Mouse (Mus musculus): ENCODE data around the gene Spata20. TPM values are rescaled to one million over a fixed set of nuclear protein-coding genes. Genes with fewer than 3 reads are reported as not detected.

The Spata20 gene
- total RNA-seq (2017) = 0.67 TPM in 1 of 3 replicates, not detected in the others

- no peak for ATAC-seq (replicated peaks; ENCODE audit: insufficient number of reproducible peaks, low FRiP score, low TSS enrichment, poor library complexity, severe bottlenecking)
Measured at GRCm38 (mm10) chr11:94486001-94486400, at the start of gene Spata20. Spata20 (minus strand) TSS chr11:94486179.

- no peak for ATAC-seq (replicated peaks; ENCODE audit: insufficient number of reproducible peaks, low FRiP score, low TSS enrichment, poor library complexity, severe bottlenecking)
Measured at GRCm38 (mm10) chr11:94533171-94533570, 47.2 kb upstream of the Spata20 start.

GRCm38 (mm10) chr11:94528879-94529278 lies 42.9 kb upstream of the Spata20 start:
- no peak for ATAC-seq (replicated peaks; ENCODE audit: insufficient number of reproducible peaks, low FRiP score, low TSS enrichment, poor library complexity, severe bottlenecking)

- ATAC-seq (replicated peaks; ENCODE audit: insufficient number of reproducible peaks, low FRiP score, low TSS enrichment, poor library complexity, severe bottlenecking) = no peak
Measured at GRCm38 (mm10) chr11:94526171-94526879, 40.3 kb upstream of the Spata20 start.

GRCm38 (mm10) chr11:94521219-94521843 lies 35.4 kb upstream of the Spata20 start, which contains the start of gene Mycbpap:
Mycbpap (minus strand) TSS chr11:94521742.
- ATAC-seq (replicated peaks; ENCODE audit: insufficient number of reproducible peaks, low FRiP score, low TSS enrichment, poor library complexity, severe bottlenecking) = peak; percentile 74

GRCm38 (mm10) chr11:94513452-94513851 lies 27.5 kb upstream of the Spata20 start:
- ATAC-seq (replicated peaks; ENCODE audit: insufficient number of reproducible peaks, low FRiP score, low TSS enrichment, poor library complexity, severe bottlenecking) = no peak

GRCm38 (mm10) chr11:94508976-94509375 lies 23.0 kb upstream of the Spata20 start:
- ATAC-seq (replicated peaks; ENCODE audit: insufficient number of reproducible peaks, low FRiP score, low TSS enrichment, poor library complexity, severe bottlenecking) = no peak

GRCm38 (mm10) chr11:94501482-94501881 lies 15.5 kb upstream of the Spata20 start:
- ATAC-seq (replicated peaks; ENCODE audit: insufficient number of reproducible peaks, low FRiP score, low TSS enrichment, poor library complexity, severe bottlenecking) = no peak

GRCm38 (mm10) chr11:94500362-94500761 lies 14.4 kb upstream of the Spata20 start:
- no peak for ATAC-seq (replicated peaks; ENCODE audit: insufficient number of reproducible peaks, low FRiP score, low TSS enrichment, poor library complexity, severe bottlenecking)

- ATAC-seq (replicated peaks; ENCODE audit: insufficient number of reproducible peaks, low FRiP score, low TSS enrichment, poor library complexity, severe bottlenecking) = no peak
Measured at GRCm38 (mm10) chr11:94499661-94500152, 13.7 kb upstream of the Spata20 start, which contains the start of gene Epn3. Epn3 (minus strand) TSS chr11:94499974.

GRCm38 (mm10) chr11:94499035-94499434 lies 13.1 kb upstream of the Spata20 start:
- no peak for ATAC-seq (replicated peaks; ENCODE audit: insufficient number of reproducible peaks, low FRiP score, low TSS enrichment, poor library complexity, severe bottlenecking)

- ATAC-seq (replicated peaks; ENCODE audit: insufficient number of reproducible peaks, low FRiP score, low TSS enrichment, poor library complexity, severe bottlenecking) = no peak
Measured at GRCm38 (mm10) chr11:94498093-94498996, 12.4 kb upstream of the Spata20 start.

- no peak for ATAC-seq (replicated peaks; ENCODE audit: insufficient number of reproducible peaks, low FRiP score, low TSS enrichment, poor library complexity, severe bottlenecking)
Measured at GRCm38 (mm10) chr11:94495415-94495814, 9.4 kb upstream of the Spata20 start.

- ATAC-seq (replicated peaks; ENCODE audit: insufficient number of reproducible peaks, low FRiP score, low TSS enrichment, poor library complexity, severe bottlenecking) = no peak
Measured at GRCm38 (mm10) chr11:94491749-94492099, 5.7 kb upstream of the Spata20 start.

GRCm38 (mm10) chr11:94491035-94491748 lies 5.2 kb upstream of the Spata20 start:
- no peak for ATAC-seq (replicated peaks; ENCODE audit: insufficient number of reproducible peaks, low FRiP score, low TSS enrichment, poor library complexity, severe bottlenecking)

GRCm38 (mm10) chr11:94489745-94490144 lies 3.8 kb upstream of the Spata20 start:
- ATAC-seq (replicated peaks; ENCODE audit: insufficient number of reproducible peaks, low FRiP score, low TSS enrichment, poor library complexity, severe bottlenecking) = no peak

GRCm38 (mm10) chr11:94488767-94489533 lies 3.0 kb upstream of the Spata20 start:
- no peak for ATAC-seq (replicated peaks; ENCODE audit: insufficient number of reproducible peaks, low FRiP score, low TSS enrichment, poor library complexity, severe bottlenecking)

- ATAC-seq (replicated peaks; ENCODE audit: insufficient number of reproducible peaks, low FRiP score, low TSS enrichment, poor library complexity, severe bottlenecking) = no peak
Measured at GRCm38 (mm10) chr11:94485223-94485622, 756 bp downstream of the Spata20 start.

Data from monocyte, adult 5-6 weeks (primary cell).